Mouse (Mus musculus) gonadal fat pad, adult 2 months (tissue): Measurements from ENCODE around the gene Vmn2r83. TPM values are rescaled to one million over a fixed set of nuclear protein-coding genes. Genes with fewer than 3 reads are reported as not detected.
"Not testable (repeated sequence)": the region's sequence is repeated elsewhere in the genome, so short reads cannot be mapped to it uniquely, and the experiment has no call there.

ENCODE experiments used
- DNase-seq: peaks from one replicate; pipeline ENCODE4 v3.0.0-alpha.2; 2012; ENCODE audit warnings: low read depth
- polyA plus RNA-seq: library from polyadenylated mRNA; depleted of rRNA; stranded (reverse); fragments of >200 nt; gene quantifications from 2 replicates; pipeline ENCODE4 v1.2.3, GENCODE M21; 2012; rRNA removed

Gene Vmn2r83
- not detected in 2 replicates for polyA plus RNA-seq

- no peak for DNase-seq
Observed at GRCm38 (mm10) chr10:79468431-79468830, at the start of gene Vmn2r83. Vmn2r83 (plus strand) TSS chr10:79468731.

GRCm38 (mm10) chr10:79435141-79435820 is 33.2 kb upstream of the Vmn2r83 start:
- DNase-seq, result not testable (repeated sequence)

GRCm38 (mm10) chr10:79495886-79496285 is 27.4 kb downstream of the Vmn2r83 start:
- no peak for DNase-seq

GRCm38 (mm10) chr10:79496701-79497288 is 28.3 kb downstream of the Vmn2r83 start:
- DNase-seq, result no peak

- DNase-seq, result no peak
Observed at GRCm38 (mm10) chr10:79502830-79503644, 34.5 kb downstream of the Vmn2r83 start.

GRCm38 (mm10) chr10:79506709-79507108 is 38.2 kb downstream of the Vmn2r83 start:
- DNase-seq, result no peak

GRCm38 (mm10) chr10:79524433-79524832 is 55.9 kb downstream of the Vmn2r83 start:
- DNase-seq, result no peak

GRCm38 (mm10) chr10:79525456-79526325 is 57.2 kb downstream of the Vmn2r83 start:
- no peak for DNase-seq

GRCm38 (mm10) chr10:79526661-79527452 is 58.3 kb downstream of the Vmn2r83 start:
- no peak for DNase-seq

GRCm38 (mm10) chr10:79527453-79527845 is 58.9 kb downstream of the Vmn2r83 start:
- DNase-seq, result no peak

- DNase-seq, result no peak
Observed at GRCm38 (mm10) chr10:79528081-79528480, 59.5 kb downstream of the Vmn2r83 start.

GRCm38 (mm10) chr10:79530241-79530640 is 61.7 kb downstream of the Vmn2r83 start:
- DNase-seq, result no peak

- no peak for DNase-seq
Observed at GRCm38 (mm10) chr10:79530721-79531120, 62.2 kb downstream of the Vmn2r83 start.

- no peak for DNase-seq
Observed at GRCm38 (mm10) chr10:79531593-79531992, 63.1 kb downstream of the Vmn2r83 start.

GRCm38 (mm10) chr10:79532678-79533077 is 64.1 kb downstream of the Vmn2r83 start:
- no peak for DNase-seq

GRCm38 (mm10) chr10:79533126-79533911 is 64.8 kb downstream of the Vmn2r83 start, which contains the start of gene Plpp2:
Plpp2 (minus strand) TSS chr10:79533796.
- no peak for DNase-seq

- no peak for DNase-seq
Observed at GRCm38 (mm10) chr10:79534426-79534825, 65.9 kb downstream of the Vmn2r83 start.

GRCm38 (mm10) chr10:79535431-79535830 is 66.9 kb downstream of the Vmn2r83 start:
- no peak for DNase-seq

- DNase-seq, result no peak
Observed at GRCm38 (mm10) chr10:79536461-79537080, 68.0 kb downstream of the Vmn2r83 start.
